Mouse (Mus musculus) monocyte, adult 5-6 weeks (primary cell): ENCODE results near the gene Cdkn1c. TPM values are rescaled to one million over a fixed set of nuclear protein-coding genes. Genes with fewer than 3 reads are reported as not detected.

Experiments
- ATAC-seq: fragments of 153-309, 156-312 bp; replicated peaks from 2 replicates; pipeline ENCODE4 v1.8.0; 2017; ENCODE audit warnings: mild to moderate bottlenecking; ENCODE audit not compliant: low TSS enrichment, insufficient number of reproducible peaks, severe bottlenecking, poor library complexity, low FRiP score
- total RNA-seq: library from RNA; stranded (forward); fragments of 200-1000, 200-491, 200-594 nt; gene quantifications from 3 replicates; pipeline ENCODE4 v1.2.3, GENCODE M21; 2017

Gene Cdkn1c
- total RNA-seq, 1 experiment from 2014 or later: 3.5 TPM

DNA sequence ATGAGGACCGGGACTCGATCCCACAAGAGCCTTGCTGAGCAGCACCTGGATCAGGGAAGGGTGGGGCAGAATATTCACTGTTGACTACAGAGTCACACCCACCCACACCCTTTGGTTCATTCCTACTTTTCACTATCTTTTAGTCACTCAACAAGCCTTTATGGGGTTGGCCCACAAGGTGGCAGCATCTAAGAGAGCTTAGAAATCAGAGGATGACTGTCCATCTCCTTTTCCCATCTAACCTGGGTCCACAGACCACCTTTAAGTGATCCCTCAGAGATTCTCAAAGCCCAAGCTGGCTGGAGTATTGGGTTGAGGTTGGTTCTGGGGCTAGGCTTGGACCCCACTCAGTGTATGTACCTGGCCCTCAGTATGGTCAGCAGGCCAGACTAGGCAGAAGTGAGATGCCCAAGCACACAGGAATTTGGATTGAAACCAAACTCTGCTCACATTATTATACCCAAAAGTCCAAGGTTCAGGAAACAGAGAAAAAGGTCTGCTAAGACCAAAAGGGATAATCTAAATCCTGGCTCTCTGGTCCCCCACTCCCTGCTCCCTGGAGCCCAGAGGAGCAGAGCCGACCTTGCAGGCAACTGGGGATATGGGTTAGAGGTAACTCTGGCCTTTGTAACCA is 16.0 kb upstream of the Cdkn1c start:
- ATAC-seq: no peak

DNA sequence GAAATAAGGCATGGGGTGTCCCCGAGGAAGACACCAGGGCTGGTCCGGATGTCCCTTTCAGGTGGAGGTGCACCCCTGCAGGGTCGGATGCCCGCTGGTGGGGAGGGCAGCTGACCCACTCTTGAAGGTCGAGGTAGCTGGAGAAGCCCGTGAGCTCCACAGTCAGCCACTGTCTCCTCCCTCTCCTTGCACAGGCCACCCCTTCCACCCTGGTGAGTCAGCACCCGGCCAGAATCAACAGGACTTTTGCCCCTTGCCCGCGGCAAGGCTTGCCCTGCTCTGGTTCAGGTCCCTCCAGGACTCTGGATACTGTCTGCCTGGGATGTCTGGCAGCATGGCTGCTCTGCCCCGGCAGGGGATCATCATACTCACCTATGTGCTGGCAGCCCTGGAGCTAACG is 15.0 kb upstream of the Cdkn1c start:
- ATAC-seq: no peak

DNA sequence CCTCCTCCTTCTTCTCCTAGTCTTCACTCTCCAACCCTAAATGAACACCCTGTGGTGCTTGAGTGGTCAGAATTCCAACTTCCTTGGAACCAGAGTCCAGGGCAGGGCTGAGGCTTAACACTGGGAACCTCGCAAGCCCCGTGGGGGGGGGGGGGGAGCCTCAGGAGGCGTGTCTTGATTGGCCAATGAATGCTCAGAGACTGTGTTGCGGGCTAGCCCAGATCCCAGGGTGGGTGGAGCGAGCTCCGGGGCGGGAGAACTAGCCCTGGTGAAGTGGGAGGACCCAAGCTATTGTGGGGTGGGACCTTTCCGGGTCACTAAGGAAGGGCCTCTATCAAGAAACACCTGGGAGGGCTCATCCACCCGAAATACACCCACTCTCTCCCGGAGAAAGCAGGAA is 14.0 kb upstream of the Cdkn1c start:
- ATAC-seq: no peak

DNA sequence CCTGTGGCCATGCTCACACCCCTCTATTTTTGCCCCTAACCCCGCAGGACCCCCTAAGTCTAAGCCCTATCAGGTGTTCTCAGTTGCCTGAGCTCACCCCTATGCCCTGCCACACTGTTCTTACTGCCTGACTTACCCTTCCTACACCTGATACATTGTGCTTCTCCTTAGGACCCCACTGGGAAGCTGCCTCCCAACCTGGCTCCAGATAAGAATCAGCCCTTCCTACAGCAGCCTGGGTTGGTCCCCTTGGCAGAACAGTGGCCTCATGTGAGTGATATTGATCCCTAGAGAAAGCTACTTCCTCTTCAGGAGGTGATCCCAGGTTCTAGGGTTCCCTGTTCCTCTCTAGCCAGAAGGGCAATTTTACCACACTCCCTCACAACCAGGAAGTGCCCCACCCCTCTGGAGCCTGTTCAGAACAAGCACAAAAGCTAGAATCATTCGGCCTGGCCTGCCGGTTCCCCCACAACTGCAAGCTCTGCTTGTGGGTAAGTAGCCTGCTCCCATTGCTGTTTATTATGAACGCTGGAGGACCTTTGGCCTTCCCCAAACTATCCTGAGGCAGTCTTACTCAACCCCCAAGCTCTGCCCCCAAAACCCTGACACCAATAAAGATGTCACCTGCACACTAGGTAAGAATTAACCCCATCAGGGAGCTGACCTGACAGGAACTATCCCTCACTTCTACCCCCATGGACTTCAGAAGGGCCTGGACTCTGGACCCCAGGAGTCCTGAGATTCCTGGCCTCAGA is 12.7 kb upstream of the Cdkn1c start, which contains the start of gene Slc22a18:
Slc22a18 (plus strand) TSS at position 390 of the 755 bp plus-strand sequence.
- ATAC-seq: peak; percentile 48

DNA sequence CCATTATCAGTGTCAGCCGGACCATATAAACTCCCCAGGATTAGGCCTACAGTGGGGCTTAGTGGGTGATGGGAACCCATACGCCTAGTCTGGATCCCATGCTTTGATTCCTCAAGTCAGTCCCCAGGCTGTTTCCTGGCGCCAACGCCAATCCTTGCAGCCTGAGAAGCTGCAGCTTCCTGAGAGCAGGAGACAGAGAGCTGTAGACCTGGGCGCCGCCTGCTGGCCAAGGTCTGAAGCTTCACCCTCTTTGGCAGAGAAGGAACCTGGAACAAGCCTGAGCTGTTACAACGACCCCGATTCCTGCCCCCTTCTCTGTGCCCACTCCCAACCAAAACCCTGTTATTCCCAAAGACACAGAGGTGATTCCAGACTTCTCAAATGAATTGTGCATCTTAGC is 9.1 kb upstream of the Cdkn1c start:
- 0 out of 2 replicates have a peak, but pooled peaks have one; percentile 41 for ATAC-seq

DNA sequence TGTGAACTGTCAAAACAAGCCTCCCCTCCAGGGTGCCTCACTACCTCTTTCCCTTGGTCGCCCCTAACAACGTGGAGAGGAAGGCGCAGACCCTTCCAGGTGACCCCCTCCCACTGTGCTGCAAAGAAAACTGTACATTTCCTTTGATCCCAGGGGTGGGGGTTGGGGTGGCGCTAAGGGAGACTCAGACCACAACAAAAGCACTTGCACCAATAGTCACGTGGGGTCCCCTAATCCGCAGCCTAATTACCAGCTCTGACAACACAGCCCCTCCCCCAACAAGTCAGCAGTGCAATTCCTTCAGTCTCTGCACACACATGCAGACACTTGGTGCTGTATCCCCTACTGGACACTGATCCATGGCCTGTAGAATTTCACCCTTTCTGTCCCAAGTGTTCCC is 6.9 kb upstream of the Cdkn1c start:
- no peak for ATAC-seq

DNA sequence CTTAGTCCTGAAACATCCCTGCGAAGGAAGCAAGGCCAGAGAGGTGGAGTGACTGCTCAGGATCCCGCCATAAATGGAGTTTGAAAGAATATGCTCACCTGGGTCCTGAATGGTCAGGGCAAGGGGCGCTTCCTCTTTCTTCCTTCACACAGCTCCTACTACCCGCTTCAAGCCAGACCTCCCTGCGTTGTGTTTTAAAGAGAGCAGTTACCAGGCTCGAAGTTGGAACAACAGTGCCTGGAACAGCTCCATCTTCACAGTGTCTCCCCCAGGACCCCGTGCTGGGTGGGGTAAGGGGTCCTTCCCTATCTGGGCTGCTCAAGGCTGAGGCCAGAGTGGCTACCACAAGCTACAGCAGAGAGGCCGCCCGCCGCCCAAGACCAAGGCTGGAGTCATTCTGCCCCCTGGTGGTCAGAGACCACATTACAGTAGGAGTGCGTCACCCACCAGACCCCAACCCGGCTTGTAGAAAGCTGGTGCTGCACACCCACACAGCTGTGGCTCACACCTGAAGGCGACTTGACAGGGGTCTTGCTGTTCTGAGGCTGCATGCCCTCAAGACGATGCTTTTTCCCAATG is 5.3 kb upstream of the Cdkn1c start:
- peak; percentile 53 for ATAC-seq

DNA sequence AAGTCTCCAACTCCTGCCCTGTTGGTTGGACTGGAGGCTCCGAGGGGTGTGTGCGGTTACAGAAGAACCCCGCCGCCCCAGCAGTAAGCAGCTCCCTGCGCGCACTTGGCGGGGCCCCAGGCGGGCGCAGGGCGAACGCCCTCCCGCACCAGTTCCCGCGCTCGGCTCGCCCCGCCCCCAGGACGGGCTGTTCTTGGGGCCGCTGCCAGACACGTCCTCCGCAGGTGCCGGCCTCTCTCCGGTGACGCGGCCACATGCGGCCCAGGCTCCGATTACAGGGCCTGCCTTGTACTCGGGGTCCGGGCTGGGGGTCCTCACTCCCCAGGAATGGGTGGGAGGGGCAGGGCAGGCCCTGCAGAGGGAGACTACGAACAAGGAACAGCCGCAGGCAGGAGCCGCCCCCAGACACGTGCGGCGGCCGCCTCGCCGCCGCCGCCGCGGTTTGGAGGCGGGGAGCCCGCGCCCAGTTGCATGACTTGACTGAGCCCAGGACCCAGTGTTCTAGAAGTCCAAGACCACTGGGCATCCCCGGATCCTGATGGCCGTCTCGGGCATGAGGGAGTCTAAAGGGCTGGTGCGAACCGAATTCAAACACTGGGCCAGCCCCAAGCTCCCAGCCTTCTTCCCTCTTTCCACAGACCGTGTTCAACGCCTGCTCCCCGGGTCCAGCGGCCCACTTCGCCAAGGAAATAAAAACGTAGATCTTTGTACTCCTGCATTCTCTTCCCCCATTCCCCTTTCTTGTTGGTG is 4.1 kb upstream of the Cdkn1c start:
- ATAC-seq: no peak

DNA sequence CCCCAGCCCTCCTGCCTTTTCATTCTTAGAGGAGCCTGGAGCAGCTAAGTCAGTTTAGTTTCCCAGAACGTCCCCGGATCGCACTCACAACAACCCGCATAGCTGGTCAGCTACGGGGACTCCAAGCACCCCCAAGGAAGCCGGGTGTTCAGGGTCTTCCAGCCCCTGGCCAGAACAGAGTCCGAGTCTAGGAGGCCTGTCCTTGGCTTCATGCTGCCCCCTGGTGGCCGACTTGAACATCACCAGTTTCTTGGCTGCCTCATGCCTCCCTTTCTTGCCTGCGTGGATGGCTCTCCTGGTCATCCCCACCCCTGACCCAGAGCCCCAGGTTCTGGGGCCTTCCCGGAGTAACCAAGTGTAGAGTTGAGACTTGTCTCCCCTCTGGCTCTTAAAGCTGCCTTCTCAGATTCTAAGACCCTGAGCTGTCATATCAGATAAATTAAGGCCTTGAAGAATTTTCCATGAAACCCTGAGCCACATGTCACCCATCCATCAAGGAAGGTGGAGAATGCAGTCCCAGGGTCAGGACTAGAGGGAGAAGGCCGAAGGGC is 3.1 kb upstream of the Cdkn1c start:
- ATAC-seq: 0 out of 2 replicates have a peak, but pooled peaks have one; percentile 28

DNA sequence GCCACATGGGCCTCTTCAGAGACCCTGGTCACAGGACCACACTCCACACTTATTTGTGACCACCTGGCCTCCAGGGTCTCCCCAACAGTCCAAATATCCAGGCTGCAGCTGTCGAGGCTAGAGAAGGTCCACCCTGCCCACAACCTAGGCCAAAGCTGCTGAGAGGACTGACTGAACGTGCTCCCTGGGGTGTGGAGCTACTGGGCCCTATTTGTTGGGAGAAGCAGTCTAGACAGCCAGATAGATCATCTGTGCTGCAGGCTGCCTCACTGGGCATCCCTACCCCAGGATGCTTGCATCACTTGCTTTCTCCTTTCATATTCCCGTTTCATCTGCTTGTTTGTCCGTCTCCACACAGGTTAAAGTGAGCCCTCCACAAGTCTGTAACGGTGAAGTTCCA is 1.7 kb upstream of the Cdkn1c start:
- ATAC-seq: no peak

DNA sequence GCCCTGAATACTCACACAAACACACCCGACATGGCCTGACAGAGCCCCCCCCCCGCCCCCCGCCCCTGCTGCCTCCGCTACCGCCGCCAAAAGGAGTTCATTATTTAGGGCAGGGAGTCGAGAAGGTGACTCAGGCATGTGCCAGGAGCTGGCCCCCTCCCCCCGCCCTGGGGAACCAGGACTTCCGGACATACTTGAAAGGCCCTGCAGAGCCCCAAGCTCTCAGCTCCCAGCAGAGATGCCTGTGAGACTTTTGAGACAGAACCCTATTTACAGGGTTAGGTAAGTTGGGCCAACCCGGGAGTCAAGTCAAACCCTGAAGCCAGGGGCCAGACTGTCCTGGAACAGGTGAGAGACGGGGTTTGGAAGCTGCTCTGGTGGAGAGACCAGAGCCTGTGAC is 1.1 kb upstream of the Cdkn1c start:
- ATAC-seq: no peak

DNA sequence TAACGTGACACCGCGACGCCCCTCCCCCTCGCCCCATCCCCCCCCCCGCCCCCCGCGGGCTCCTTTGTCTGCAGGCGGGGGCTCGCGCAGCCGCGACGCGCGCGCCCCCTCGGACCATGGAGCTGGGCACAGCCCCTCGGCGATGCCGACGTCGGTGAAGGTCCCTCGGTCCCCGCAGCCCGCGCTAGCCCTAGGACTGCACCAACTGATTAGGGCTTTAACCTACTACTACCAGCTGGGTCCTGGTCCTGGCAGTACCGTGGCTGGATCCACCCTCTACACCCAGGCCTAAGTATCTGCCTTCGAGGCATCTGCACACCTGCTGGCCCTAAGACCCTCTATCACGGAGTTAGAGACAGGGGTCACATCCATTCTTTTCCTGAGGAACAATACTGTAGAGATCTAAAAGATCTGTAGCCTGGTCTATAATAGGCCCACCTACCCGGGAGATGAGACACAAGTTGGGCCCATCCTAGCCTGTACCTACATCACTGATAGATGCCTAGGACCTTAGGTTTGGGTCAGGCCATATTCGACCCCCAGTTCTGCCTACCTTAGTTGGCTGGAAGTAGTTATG is 532 bp upstream of the Cdkn1c start:
- ATAC-seq: no peak

DNA sequence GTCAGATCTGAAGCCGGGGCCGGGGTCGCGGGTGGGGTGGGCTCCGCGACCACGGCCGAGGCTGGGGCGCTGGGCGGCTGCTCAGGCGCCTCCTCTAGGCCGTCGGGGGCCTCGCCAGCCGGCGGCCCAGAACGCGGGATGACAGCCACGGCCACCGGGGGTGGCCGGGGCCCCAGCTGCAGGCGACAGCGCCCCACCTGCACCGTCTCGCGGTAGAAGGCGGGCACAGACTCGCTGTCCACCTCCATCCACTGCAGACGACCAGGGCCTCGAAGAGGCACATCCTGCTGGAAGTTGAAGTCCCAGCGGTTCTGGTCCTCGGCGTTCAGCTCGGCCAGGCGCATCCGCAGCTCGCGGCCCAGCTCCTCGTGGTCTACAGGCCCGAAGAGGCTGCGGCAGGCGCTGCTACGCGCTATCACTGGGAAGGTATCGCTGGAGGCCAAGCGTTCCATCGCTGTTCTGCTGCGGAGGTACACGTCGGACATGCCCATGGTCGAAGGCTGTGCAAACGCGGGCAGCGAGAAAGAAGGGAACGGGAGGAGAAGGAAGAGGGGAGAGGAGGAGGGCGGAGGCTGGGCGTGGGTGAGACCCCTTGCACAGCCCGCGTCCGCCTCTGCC is 524 bp downstream of the Cdkn1c start:
- no peak for ATAC-seq

DNA sequence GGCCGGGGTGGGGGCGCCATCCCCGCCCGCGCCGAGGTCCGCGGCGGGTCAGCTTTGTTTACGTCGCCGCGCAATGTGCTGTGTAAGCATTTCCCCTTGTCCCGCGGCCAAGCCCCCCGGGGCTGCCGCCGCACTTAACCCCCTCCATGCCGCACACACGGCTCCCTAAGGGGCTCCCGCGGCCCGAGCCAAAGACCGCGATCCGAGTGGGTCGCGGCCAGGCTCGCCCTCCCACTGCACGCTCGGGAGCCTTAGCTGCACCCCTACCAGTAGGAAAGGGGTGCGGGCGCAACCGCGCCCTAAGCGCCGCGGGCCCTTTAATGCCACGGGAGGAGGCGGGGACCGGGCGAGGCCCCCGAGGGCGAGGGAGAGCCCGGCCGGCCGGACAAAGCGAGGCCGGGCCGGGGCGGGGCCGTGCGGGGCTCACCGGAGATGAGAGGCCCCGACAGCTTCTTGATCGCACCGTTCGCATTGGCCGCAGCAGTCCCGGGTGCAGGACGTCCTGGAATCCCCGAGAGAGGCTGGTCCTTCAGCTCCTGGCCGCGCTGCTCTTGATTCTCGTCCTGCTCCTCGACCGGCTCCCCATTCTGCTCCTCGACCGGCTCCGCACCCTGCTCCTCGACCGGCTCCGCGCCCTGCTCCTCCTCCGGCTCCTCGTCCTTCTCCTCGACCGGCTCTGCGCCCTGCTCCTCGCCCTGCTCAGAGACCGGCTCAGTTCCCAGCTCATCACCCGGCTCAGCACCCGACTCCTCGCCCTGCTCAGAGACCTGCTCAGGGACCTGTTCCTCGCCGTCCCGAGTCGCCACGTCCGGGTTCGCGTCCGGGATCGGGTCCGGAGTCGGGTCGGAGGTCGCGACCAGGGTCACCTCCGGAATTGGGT is 1.3 kb downstream of the Cdkn1c start:
- ATAC-seq: no peak

DNA sequence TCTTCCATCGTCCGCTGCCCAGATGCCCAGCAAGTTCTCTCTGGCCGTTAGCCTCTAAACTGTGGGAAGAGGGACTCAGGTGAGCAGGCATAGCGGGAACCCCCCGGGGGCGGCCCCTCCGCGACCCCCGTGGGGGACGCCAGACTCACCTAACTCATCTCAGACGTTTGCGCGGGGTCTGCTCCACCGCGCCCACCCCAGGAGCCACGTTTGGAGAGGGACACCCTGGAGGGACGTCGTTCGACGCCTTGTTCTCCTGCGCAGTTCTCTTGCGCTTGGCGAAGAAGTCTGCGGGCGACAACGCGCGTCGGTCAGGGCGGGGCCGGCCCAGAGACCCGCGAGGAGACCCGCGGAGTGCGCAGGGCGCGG is 1.9 kb downstream of the Cdkn1c start:
- no peak for ATAC-seq

DNA sequence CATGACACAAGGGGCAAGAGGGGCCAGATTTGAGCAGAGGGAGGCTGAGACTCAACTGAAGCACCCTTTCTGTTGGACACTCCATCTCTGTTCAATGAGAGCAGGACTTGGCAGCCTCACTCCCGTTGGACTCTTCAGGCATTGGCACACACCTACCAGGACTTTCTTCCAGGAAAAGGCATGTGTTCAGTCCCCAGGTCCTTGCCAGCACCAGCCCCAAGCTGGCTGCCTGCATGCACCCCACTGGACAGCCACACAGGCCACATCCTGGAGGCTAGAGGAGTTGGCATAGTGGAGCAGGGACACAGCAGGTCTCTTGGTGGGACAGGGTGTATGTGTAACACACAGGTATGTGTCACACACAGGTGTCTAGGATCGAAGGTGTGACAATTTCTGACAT is 13.7 kb downstream of the Cdkn1c start:
- ATAC-seq: no peak

DNA sequence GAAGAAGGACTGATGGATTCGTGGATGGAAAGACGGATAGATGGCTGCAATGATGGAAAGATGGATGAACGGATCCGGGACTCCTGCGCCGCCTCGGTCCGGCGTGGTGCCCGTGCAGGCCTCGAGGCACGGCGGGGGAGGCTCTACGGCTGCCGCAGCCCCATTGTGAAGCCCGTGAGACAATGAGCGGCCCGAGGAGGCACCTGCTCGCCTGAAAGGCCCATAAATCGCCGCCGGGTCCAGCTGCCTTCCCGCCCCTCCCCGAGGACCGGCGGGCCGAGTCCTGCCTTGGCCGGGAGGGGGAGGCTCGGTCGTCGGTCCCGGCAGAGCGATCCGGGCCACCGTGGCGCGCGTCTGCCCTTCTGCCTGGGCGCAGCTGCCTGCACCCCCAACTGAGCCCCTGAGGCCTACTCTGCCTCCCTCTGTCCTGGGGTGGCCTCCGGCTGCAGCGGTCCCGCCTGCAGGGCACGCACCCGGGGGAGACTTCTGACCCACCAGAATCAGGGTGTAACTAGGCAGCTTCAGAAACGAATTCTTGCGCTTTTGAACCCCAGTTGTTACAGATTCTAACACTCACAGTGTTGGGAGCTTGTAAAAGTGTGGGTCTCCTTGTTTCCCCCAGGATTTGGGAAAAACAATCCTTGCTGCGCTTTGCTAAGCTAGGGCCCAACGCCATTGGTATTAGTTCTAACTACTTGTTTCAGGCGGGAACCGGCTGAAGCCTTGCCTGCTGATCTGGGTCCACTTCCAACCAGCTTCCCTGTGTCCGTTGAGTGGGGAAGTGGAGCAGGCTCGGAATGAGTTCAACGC is 15.0 kb downstream of the Cdkn1c start:
- ATAC-seq: no peak
